In the genomic region with DNA sequence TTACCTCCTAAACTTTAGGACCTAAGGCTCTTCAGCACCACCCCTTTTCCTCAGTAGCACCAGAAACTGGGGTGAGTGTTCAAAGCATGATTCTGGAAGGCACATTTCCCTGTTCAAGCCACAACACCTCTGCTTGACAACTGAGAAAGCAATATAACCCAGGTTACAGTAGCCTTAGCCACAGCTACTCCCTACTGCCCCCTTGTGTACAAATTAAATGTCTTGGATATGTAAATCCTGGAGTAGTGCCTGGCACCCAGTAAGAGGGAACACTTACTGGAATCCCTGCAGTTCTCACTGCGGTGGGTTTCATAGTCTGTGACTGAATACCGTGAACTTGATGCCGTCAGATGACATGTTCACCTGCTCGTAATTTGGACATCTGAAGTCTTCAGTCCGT, we compare ENCODE assay signal across 8 mouse cellular contexts.
DNase-seq lines count a peak whose midpoint lies in the region; ATAC-seq and TF ChIP-seq lines count a peak whose summit lies in the region.

No protein-coding gene starts in this region.

- H3K9me3 ChIP-seq in intestine, postnatal 0 days (ENCODE audit: control insufficient read depth) = no peaks in the 10 kb centered on the region
- H3K9me3 ChIP-seq in intestine, embryonic 15.5 days = no peaks in the 10 kb centered on the region

- no peaks in the 10 kb centered on the region for H3K27me3 ChIP-seq in intestine, postnatal 0 days (replicated peaks; ENCODE audit: control insufficient read depth, insufficient read depth, low read length)
- no peaks in the 10 kb centered on the region for H3K27me3 ChIP-seq in intestine, embryonic 15.5 days (replicated peaks)

- 38% methylated on average over 5 of the region's 5 CpGs for WGBS in intestine, postnatal 0 days
- 38% methylated on average over 5 of the region's 5 CpGs for WGBS in intestine, embryonic 15.5 days

- no peak overlapping the region for H3K27ac ChIP-seq in intestine, postnatal 0 days (ENCODE audit: low read depth, low read length)
- no peak overlapping the region for H3K27ac ChIP-seq in intestine, embryonic 15.5 days

- DNase-seq in 416B (ENCODE audit: low read depth) (peak; percentile 66), MN1 (ENCODE audit: low spot score) (peak; percentile 37)
- peak; percentile 43 for DNase-seq in embryo, embryonic 9.5 days (ENCODE audit: extremely low spot score)
- no peak for DNase-seq in urinary bladder, postnatal 25 days (ENCODE audit: low spot score)

- H3K9ac ChIP-seq in intestine, postnatal 0 days (ENCODE audit: low read depth, low read length) = no peak overlapping the region
- no peak overlapping the region for H3K9ac ChIP-seq in intestine, embryonic 15.5 days

- no peak overlapping the region for H3K4me3 ChIP-seq in intestine, postnatal 0 days (ENCODE audit: low read depth, low read length)
- no peak overlapping the region for H3K4me3 ChIP-seq in intestine, embryonic 15.5 days (replicated peaks)

- no peak overlapping the region for H3K4me2 ChIP-seq in intestine, postnatal 0 days (replicated peaks; ENCODE audit: low read depth)
- no peak overlapping the region for H3K4me2 ChIP-seq in intestine, embryonic 15.5 days (replicated peaks)

- no peak for ATAC-seq in intestine, postnatal 0 days
- no peak for ATAC-seq in intestine, embryonic 15.5 days
- ATAC-seq in megakaryocyte, adult 5-6 weeks (ENCODE audit: poor library complexity, severe bottlenecking) = peak; percentile 58
- ATAC-seq in monocyte, adult 5-6 weeks (replicated peaks; ENCODE audit: insufficient number of reproducible peaks, low FRiP score, low TSS enrichment, poor library complexity, severe bottlenecking) = no peak

- peak; percentile 89 for TF ChIP-seq CTCF in intestine, postnatal 0 days (IDR thresholded peaks at IDR 0.05; ENCODE audit: low read depth)

- no peaks in the 10 kb centered on the region for H3K4me1 ChIP-seq in intestine, postnatal 0 days (replicated peaks; ENCODE audit: control insufficient read depth, insufficient read depth, low read length)
- peaks cover 5% of the 10 kb centered on the region; the same call in 1 of the 2 replicates for H3K4me1 ChIP-seq in intestine, embryonic 15.5 days (replicated peaks)

- no peaks in the 10 kb centered on the region for H3K36me3 ChIP-seq in intestine, postnatal 0 days (ENCODE audit: control insufficient read depth, insufficient read depth)
- no peaks in the 10 kb centered on the region for H3K36me3 ChIP-seq in intestine, embryonic 15.5 days
